ENCODE assay signal across 16 mouse cellular contexts in genomic region chr13:15298457-15298856, GRCm38 (mm10).
DNase-seq lines count a peak whose midpoint lies in the region; ATAC-seq and TF ChIP-seq lines count a peak whose summit lies in the region.
"Had no signal": no experiment of that assay in that cellular context is flagged by ENCODE, and none has a peak within 500 bp of the region (broad histone marks: within the 10 kb centered on the region; RNA-seq: fewer than 3 reads in every experiment).

No protein-coding gene starts in this region.

- no peak overlapping the region for H3K9ac ChIP-seq in hindbrain, postnatal 0 days (replicated peaks; ENCODE audit: low read length)
- no peak overlapping the region for H3K9ac ChIP-seq in hindbrain, embryonic 12.5 days
- H3K9ac ChIP-seq: liver, postnatal 0 days had no signal

- H3K27ac ChIP-seq in hindbrain, postnatal 0 days: no peak overlapping the region
- no peak overlapping the region for H3K27ac ChIP-seq in hindbrain, embryonic 12.5 days
- H3K27ac ChIP-seq: heart, adult 2 months had no signal

- H3K4me1 ChIP-seq in hindbrain, postnatal 0 days (ENCODE audit: insufficient read depth, low read length): no peaks in the 10 kb centered on the region
- H3K4me1 ChIP-seq in hindbrain, embryonic 12.5 days: no peaks in the 10 kb centered on the region

- TF ChIP-seq CTCF in hindbrain, postnatal 0 days (IDR thresholded peaks at IDR 0.05; ENCODE audit: low read depth): no peak

- H3K9me3 ChIP-seq in hindbrain, postnatal 0 days (ENCODE audit: low read length): no peaks in the 10 kb centered on the region
- H3K9me3 ChIP-seq in hindbrain, embryonic 12.5 days (replicated peaks): no peaks in the 10 kb centered on the region

- ATAC-seq in hindbrain, postnatal 0 days: no peak
- no peak for ATAC-seq in hindbrain, embryonic 12.5 days (ENCODE audit: low FRiP score)
- ATAC-seq in megakaryocyte, adult 5-6 weeks (ENCODE audit: poor library complexity, severe bottlenecking): no peak
- ATAC-seq: inflammation-experienced regulatory T-cells, adult 6 months; liver, postnatal 0 days had no signal

- H3K36me3 ChIP-seq in hindbrain, postnatal 0 days (ENCODE audit: insufficient read depth, low read length): no peaks in the 10 kb centered on the region
- no peaks in the 10 kb centered on the region for H3K36me3 ChIP-seq in hindbrain, embryonic 12.5 days

- intact Hi-C loops in heart, postnatal 36 days (cut with DNase I): no loop called here

- DNase-seq in hindbrain, postnatal 0 days (ENCODE audit: low spot score): peak; percentile 33
- DNase-seq in 3T3-L1 (ENCODE audit: low read depth, low spot score): peak; percentile 1
- peak; percentile 1 for DNase-seq in NIH3T3 (ENCODE audit: low read depth)
- DNase-seq in heart, postnatal 36 days: peak; percentile 10 to 18
- no peak for DNase-seq in thymus, postnatal 14 days
- DNase-seq: adrenal gland, postnatal 10 days; cerebellum, adult 9-10 months; layer of hippocampus, adult 9-11 months; liver, postnatal 0 days; right cerebral cortex, postnatal 14 days; thymus, adult 2 months had no signal

- H3K4me2 ChIP-seq in hindbrain, postnatal 0 days (ENCODE audit: low read depth, low read length): no peak overlapping the region
- no peak overlapping the region for H3K4me2 ChIP-seq in hindbrain, embryonic 12.5 days (replicated peaks)
- H3K4me2 ChIP-seq: midbrain, embryonic 11.5 days had no signal

- 69% methylated on average over 2 of the region's 2 CpGs for WGBS in hindbrain, postnatal 0 days
- WGBS in hindbrain, embryonic 12.5 days: 86% methylated on average over 2 of the region's 2 CpGs

- no peak overlapping the region for H3K4me3 ChIP-seq in hindbrain, postnatal 0 days (ENCODE audit: low read length)
- no peak overlapping the region for H3K4me3 ChIP-seq in hindbrain, embryonic 12.5 days
- H3K4me3 ChIP-seq: heart, adult 2 months had no signal

- no peaks in the 10 kb centered on the region for H3K27me3 ChIP-seq in hindbrain, postnatal 0 days (ENCODE audit: insufficient read depth, low read length)
- H3K27me3 ChIP-seq in hindbrain, embryonic 12.5 days: no peaks in the 10 kb centered on the region
